Mouse (Mus musculus) gastrocnemius, postnatal 4 days (tissue): ENCODE measurements around the gene Gm10491. TPM values are rescaled to one million over a fixed set of nuclear protein-coding genes. Genes with fewer than 3 reads are reported as not detected.
"Not testable (repeated sequence)": the region's sequence is repeated elsewhere in the genome, so short reads cannot be mapped to it uniquely, and the experiment has no call there.

Experiments used
- DNase-seq, 2 experiments: peaks; one replicate each; pipeline ENCODE4 v3.0.0; 2021 to 2022; ENCODE audit warnings: low spot score in 2 of 2, mixed read lengths in 2 of 2
- long read RNA-seq, 2 experiments: library from polyadenylated mRNA; stranded (forward); transcript quantifications; one replicate each; pipeline ENCODE4 v2.0.0; 2021
- total RNA-seq, 2 experiments: library from RNA; stranded (reverse); gene quantifications; 2 replicates each; pipeline ENCODE4 v1.2.3; 2021

Gm10491 gene
- total RNA-seq, result not detected
- long read RNA-seq, experiment 1, result 0 reads
- long read RNA-seq, experiment 2, result 0 reads

DNA sequence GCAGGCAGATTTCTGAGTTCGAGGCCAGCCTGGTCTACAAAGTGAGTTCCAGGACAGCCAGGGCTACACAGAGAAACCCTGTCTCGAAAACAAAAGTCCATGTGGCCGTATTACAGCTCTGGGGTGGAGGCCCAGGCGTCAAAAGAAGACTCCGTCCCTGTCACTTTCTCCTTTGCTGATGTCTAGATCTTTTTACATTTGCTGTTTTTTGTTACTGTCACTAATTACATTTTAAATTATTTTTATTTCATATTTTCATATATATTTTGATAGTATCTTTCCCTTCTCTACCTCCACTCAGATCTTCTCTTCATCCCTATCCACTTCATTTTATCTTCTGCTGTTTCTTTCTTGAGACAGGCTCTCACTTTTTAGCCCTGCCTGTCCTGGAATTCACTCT lies at the start of gene Gm10491:
Gene Gm10491, minus strand, starts transcription at position 101 of the 400 bp plus-strand sequence.
- no peak for DNase-seq

DNA sequence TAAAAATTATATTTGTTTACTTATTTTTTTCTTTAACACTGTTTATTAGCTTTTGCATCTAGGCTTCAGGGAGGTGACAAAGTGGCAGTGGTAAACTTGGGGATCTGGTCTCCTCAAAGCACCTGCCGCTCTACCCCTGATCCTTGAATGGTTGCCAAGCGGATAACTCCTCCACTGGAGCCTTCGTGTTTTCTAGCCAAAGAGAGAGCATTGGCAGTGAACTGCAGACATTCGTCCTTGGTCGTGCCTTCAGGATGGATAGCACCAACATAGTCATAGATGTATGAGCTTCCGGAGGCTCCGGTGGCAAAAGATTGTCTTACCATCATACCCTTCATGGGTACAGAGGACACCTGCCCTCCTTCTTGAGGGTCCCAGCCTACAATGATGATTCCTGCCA lies 42.5 kb upstream of the Gm10491 start:
- no peak for DNase-seq

DNA sequence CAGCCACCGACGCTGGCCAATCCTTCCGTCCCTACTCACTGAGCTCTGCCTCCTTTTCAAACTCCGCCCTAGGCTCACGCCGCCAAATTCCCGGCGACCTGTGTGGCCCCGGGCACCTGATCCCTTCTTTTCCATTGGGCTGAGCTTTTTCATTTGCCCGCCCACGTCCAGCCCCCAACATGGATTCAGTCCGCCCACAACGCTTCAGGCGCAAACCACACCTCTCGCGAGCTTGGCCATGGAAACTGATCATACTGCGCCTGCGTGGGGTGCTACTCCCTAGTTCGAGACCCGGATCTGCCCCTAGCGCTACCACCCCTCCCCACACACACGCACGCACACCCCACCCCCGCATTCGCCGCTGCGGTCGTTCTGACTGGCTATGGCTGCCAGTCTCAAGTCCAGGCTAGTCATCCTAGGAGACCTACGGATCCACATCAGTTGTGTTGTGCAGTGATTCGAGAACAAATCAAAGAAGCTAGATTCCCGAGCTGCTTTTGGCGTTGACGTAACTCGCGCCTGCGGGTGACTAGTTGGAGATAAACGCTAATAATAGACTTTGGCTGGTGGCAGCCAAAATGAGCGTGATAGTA lies 40.4 kb upstream of the Gm10491 start:
- peak; percentile 76 to 88 for DNase-seq

DNA sequence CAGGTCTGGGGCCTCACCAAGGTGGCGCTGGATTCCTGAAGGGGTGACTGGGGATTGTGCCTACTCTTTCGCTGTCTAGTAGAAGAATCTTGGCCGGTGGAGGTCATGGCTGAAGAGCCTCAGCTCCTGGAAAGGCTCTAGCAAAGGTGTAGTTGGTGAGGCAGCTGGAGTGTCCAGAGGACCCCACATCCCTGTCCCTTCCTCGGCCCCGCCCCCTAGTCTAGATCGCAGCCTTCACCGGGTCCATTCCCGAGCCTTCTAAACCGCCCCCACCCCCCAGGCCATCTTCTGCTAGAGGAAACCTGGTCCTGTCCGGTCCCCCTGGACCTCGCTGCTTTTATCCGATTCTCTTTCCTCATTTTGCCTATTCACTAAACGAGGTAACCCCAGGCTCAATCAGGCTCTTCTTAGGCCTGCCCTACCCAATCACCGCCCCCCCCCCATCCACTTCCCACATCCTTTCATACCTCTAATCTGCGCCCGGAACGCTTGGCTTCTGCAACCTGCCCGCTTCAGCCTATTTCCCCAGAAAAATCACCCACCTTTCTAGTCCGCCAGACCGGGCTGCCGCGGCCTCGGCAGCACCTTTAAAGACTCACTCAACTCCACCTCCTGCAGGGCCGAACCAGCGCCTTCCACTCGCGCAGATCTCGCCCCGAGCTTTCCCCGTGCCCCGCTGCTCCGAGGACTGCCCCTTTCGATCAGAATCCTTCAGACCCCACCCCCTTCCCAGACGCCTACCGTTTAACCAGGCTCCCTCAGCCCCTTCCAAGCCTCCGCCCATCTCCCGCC lies 39.7 kb upstream of the Gm10491 start, which contains the start of gene Hdac6:
Gene Hdac6, minus strand, starts transcription at position 782 of the 792 bp plus-strand sequence.
- DNase-seq, result no peak

DNA sequence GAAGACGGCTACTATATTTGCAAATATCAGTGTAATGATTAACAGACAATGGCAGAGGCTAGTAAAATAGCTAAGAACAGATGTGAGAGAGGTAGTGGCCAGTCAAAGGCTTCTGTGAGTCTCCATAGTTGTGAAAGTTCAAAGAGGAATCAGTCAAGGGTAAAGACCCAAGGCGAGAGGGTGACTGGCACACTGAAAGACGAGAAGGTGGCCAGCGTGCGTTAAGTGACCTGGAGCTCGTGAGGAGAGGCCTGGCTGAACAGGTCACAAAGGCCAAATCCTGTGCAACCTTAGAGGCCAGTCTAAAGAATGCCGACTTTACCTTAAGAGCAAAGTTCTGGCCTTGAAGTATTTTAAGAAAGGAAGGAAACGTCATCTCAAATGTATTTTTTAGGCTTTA lies 38.0 kb upstream of the Gm10491 start:
- DNase-seq, result no peak

DNA sequence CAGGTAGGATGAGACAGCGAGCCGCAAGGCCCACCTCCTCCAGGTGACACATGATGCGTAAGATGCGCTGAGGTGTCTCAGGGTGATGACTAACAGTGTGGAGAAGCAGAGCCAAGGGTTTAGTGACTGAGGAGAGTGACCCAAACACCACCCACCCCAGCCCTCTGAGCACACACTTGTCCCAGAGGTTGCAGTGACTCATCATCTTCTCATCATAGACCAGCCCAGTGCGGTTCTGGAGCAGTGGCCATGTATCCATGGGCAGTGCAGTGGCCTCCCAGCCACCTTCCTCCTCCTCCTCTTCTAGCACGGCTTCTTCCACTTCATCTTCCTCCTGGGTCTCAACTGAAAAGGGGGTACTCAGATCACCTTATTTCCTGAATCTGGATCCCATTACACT lies 30.0 kb upstream of the Gm10491 start:
- DNase-seq, result no peak

DNA sequence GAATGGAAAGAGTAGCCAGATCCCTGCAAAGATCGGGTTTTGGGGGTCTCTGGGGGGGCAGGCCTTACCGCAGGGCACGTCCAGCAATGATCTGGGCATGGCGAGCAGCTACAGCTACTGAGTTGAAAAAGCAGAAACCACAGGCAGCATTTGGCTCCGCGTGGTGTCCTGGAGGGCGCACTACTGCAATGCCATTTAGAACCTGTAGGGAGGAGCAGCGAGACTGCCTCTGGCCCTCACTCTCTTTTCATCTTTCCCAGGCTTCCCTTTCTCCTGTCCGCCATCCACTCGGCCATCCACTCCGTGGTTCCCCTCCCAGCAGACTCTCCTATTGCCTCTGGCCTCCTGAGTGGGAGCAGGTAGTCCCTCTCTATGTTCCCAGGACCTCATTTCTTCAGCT lies 29.2 kb upstream of the Gm10491 start:
- DNase-seq, result no peak

DNA sequence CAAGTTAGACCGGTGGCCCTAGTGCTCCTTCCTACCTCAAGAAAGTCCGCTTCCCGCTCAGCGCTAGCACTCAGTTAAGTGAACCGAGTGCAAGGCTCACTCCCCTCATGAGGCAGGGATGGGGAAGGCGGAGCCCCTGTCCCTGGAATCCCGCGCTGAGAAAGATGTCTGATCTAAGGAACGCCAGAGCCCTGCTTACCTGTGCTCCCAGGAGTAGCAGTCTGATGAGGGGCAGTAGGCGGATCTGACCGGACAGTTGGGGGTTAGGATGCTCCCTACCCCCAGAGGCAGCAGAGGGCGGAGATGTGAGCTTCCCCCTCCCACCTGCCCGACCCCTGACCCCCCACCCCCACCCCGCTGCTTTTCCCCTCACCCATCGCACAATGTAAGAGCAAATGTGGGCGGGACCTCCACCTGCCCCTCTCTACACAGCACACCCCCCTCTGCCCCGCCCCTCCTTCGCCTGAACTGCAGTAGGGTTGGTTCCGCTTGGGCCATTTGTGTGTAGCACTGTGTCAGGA lies 20.7 kb upstream of the Gm10491 start, which contains the start of gene Eras:
Gene Eras, minus strand, starts transcription at position 338 of the 521 bp plus-strand sequence.
- no peak for DNase-seq

DNA sequence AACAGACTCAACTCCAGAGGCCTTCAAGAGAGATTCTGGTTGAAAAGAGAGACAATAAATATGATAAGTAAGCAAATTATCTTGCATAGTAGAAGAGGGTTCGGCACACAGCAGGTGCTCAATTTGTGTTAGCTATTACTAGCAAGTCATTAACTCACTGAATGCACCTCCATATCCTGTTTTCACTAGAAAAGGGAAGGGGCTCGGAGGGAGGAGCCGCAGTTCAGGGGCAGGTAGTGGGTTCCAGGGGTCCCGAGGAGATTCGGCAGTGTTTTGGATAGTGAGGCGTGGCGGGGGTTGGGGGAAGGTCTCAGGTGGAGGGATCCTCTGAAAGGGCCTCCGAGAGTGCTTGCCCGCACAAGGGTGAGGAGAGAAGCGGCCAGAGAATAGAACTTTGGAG lies 19.5 kb upstream of the Gm10491 start:
- DNase-seq, result no peak

DNA sequence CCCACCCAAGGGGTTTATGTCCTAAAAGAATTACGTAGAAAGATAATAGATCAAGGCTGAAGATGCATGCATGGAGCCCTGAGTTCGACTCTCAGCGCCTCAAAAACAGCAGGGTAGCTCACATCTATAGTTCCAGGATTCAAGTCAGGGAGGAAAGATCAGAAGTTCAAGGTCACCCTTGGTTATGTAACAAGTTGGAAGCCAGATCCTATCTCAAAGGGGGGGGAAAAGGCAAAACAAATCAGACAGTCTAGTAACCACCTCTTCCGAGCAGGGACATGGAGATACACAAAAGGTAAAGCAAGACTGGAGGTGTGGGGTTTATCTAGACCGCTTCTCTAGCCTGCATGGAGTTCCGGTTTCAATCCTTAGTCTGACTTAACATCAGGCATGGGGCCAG lies 18.6 kb upstream of the Gm10491 start:
- DNase-seq, result no peak

DNA sequence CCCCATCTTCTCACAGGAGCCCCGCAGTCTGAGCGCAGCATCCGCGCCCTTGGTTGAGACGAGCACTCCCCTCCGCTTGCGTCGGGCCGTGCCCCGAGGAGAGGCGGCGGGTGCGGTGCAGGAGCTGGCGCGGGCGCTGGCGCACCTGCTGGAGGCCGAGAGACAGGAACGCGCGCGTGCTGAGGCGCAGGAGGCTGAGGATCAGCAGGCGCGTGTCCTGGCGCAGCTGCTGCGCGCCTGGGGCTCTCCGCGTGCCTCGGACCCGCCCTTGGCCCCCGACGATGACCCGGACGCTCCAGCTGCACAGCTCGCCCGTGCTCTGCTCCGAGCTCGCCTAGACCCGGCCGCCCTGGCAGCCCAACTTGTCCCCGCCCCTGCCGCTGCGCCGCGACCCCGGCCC lies 14.4 kb upstream of the Gm10491 start:
- no peak for DNase-seq

DNA sequence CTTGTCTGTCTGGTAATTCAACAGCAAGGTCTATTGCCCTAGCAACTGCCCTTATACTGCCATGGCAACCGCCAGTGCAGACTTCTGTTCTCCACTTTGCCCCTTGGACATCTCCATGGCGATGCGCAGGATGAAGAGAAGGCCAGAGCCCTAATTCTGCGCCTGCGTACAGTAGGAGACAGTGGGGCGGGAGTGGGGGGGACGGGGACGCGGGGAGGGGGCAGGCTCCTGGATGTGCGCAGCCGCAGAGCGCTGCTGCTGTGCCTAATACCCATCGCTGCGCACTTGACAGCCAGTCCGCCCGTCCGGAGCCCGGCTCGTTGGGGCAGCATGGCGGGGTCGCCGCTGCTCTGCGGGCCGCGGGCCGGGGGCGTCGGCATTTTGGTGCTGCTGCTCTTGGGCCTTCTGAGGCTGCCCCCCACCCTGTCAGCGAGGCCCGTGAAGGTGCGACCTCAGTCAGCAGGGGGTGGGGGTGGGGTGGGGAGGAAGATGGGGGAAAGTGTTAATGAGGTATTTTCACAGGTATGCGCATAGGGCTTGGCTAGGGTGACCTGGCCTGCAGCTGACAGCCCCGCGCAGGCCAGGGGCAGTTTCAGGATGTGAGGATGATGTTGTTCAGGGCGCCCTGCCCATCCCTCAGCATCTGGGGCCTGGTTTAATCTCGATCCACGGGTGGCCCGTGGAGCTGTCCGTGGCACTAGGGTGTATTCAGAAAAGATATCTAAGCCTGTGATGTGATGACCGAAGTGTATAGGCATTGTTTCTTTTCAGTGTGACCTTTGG lies 12.2 kb upstream of the Gm10491 start, which contains the start of gene Pcsk1n:
Gene Pcsk1n, plus strand, starts transcription at position 222 of the 783 bp plus-strand sequence.
- no peak for DNase-seq

DNA sequence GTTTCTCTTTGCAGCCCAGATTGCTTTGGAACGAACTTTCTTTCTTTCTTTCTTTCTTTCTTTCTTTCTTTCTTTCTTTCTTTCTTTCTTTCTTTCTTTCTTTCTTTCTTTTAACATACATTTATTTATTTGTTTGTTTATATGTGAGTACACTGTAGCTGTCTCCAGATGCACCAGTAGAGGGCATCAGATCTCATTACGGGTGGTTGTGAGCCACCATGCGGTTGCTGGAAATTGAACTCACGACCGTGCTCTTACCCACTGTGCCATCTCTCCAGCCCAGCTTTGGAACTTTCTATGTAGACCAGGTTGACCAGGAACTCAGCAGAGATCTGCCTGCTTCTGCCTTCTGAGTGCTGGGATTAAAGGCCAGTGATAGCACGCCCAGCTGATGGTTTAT lies 10.3 kb upstream of the Gm10491 start:
- not testable (repeated sequence) for DNase-seq

DNA sequence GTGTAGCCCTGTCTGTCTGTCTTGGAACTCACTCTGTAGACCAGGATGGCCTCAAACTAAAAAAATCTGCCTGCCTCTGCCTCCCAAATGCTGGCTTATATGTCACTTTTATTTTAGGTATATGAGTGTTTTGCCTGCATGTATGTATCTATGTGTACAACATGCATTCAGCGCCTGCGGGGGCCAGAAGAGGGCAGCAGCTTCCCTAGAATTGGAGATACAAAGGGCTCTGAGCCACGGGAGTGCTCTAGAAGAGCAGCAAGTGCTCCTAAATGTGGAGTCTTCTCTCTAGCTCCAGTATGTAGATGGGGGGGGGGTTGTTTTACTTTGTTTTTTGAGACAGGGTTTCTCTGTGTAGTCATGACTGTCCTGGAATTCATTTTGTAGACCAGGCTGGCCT lies 8.0 kb upstream of the Gm10491 start:
- not testable (repeated sequence) for DNase-seq

DNA sequence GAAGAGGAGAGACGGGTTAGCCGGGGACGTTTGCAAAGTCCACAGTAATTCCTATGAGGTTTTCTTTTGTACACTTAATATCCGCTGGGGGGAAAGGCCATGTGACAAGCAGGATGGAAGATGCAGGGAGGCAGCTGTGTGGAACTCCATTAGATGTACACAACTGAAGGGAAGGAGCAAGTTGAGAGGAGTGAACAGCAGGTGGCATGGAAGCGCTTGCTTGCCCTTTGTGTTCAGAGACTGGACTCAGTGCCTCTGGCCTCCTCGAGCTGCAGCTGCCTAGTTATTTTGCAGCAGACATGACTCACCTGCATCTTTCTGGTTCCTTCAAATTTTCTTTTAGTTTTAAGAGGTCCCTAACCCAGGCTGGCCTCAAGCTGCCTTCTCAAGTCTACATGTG lies 2.8 kb upstream of the Gm10491 start:
- DNase-seq, result no peak

DNA sequence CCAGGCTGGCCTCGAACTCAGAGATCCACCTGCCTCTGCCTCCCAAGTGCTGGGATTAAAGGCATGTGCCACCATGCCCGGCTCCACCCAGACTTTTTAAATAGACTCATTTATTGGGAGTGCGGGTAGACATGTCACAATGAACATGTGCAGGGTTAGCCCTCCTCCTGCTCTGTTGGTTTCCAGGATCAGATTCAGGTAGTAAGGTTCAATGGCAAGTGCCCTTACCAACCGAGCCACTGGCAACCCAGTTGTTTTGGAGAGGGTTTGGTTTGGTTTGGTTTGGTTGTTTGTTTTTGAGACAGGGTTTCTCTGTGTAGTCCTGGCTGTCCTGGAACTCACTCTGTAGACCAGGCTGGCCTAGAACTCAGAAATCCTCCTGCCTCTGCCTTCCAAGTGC lies 1.6 kb upstream of the Gm10491 start, which contains the start of gene Gm10490:
Gene Gm10490, plus strand, starts transcription at position 301 of the 400 bp plus-strand sequence.
- DNase-seq, result not testable (repeated sequence)

DNA sequence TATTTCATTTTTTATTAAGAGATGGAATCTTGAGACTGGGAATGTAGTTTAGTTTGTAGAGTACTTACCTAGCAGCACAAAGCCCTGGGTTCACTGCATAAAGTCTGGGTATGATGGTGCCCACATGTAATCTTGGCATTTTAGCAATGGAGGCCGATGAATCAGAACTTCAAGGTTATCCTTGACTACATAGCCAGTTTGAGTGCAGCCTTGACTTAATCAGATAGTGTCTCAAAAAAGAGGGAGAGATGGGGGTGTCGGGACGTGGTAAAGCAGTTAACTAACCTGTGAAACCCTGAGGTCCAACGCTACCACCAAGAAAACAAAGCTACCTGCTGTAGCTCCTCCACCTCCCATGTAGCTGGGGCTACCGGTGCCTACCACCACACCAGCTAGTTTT lies 3.2 kb downstream of the Gm10491 start:
- DNase-seq, result no peak

DNA sequence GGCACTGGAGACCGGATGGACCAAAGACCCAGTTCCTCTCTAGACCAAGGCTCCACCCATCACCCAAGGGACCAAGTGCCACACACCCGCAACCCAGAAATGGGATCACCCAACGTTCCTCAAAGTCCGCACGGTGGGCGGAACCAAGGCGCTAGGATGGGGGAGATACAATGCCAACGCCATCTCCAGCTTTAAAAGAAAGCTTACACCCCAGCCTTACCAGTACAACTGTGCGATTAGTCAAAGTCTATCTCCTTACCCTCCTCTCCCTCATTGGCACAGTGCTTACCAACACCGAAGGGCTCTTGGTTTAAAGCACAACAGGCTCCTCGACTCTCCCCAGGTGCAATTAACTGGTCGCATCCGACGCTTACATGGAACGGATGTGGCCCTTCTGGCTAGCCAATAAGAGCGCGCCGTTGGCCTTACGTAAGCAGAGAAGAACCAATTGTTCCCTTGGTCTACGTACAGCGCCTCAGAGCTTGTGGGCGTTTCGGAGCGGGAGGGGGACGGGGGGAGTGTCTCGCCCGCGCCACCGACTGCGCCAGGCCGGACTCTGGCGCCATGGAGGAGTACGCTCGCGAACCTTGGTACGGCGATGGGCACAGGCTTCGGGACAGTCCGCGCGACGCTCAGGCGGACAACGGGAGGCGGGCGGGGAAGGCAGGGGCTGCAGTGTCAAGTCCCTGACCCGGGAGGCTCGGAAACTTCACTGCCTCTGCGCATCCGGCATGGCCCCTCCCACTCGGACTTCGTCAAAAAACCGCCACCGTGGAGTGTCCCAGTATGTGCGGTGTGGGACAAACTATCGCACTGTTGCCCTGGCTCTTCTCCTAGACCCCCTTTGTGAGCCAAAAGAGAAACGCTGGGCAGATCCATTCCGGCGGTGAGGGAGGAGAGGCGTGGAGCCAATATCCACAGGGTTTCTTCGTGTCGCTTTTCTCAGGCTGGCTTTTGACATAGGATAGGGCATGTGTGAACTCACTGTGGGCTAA lies 8.5 kb downstream of the Gm10491 start, which contains the start of the genes Pqbp1 and Timm17b:
Gene Pqbp1, minus strand, starts transcription at position 390 of the 995 bp plus-strand sequence.
Gene Timm17b, plus strand, starts transcription at position 478 of the 995 bp plus-strand sequence.
- peak; percentile 56 to 80 for DNase-seq

DNA sequence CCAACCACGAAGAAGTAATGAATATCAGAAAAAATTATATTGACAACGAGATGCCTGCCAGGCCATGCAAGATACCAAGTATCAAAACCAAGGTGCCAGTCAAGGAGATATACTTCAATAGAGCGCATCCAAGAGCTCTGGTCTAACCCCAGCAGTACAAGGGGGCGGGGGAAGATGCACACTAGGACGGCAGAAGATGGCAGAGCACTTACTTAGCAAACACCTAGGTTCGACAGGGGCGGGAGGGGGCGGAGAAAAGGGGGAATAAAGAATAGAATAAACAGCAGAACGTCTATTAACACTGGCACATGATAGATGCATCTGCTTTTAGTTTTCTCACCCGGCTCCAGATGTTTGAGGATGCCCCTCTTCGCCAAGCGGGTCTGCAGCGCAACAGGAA lies 9.4 kb downstream of the Gm10491 start:
- no peak for DNase-seq
